Mouse (Mus musculus): ENCODE measurements around the gene Mettl23. TPM values are rescaled to one million over a fixed set of nuclear protein-coding genes. Genes with fewer than 3 reads are reported as not detected.
"Not testable (repeated sequence)": the region's sequence is repeated elsewhere in the genome, so short reads cannot be mapped to it uniquely, and the experiment has no call there.

Gene Mettl23
- polyA plus RNA-seq, 1 experiment = 34.0 TPM

DNA sequence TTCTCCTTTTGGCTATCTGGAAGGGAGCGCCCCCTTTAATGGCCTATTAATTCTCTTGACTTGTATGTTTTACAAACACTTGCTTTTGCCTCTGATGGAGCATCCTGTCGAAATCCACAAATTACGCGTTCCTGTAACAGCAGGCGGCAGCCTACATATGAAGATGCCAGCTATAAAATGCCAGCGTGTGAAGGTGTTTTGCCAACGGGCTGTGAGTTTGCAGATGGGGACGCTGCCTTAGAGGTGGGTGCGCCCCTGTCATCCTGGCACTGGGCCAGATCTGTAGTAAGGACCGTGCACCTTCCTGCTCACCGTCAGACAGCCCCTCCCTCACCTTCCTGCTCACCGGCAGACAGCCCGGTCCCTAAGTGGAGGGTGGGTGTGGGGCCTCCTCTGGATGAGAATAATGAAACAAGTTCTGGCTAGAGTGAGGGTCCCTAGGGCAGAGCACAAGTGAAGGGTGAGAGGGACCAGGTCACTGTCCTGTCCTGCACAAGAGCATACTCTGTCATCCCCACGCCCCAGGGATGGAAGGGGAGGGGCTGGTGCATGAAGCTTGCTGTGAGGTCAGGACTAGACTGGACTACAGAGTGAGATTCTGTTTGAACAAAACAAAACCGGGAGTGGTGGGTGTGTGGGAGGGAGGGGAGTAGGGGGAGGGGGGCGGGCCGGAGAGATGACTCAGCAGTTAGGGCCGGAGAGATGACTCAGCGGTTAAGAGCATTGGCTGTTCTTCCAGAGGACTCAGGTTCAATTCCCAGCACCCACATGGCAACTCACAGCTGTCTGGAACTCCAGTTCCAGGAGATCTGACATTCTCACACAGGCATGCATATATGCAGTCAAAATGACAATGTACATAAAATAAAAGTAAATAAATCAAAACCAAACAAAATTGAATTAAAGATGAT is 50.7 kb downstream of the Mettl23 start:
- peaks cover 40% of the 10 kb centered on the region for H3K27me3 ChIP-seq (ENCODE audit: control insufficient read depth, insufficient read depth, insufficient read length)
- H3K36me3 ChIP-seq (ENCODE audit: control insufficient read depth, insufficient read depth) = no peaks in the 10 kb centered on the region
- no peak for TF ChIP-seq MYOG (IDR thresholded peaks at IDR 0.05; ENCODE audit: control insufficient read depth in 1 of 3, insufficient read depth in 1 of 3, insufficient read length in 2 of 3, low read depth in 2 of 3)
- no peak for TF ChIP-seq POLR2AphosphoS2 (IDR thresholded peaks at IDR 0.05; ENCODE audit: insufficient read length, low read depth)
- TF ChIP-seq TCF12 (IDR thresholded peaks at IDR 0.05; ENCODE audit: insufficient read depth, poor library complexity, severe bottlenecking) = no peak
- TF ChIP-seq TCF3 (IDR thresholded peaks at IDR 0.05; ENCODE audit: insufficient read length, low read depth) = no peak
- no peak for TF ChIP-seq MYOD1 (IDR thresholded peaks at IDR 0.05; ENCODE audit: control insufficient read depth in 1 of 3, insufficient read length in 2 of 3, low read depth in 2 of 3)
- no peak for TF ChIP-seq REST (IDR thresholded peaks at IDR 0.05; ENCODE audit: insufficient read depth, insufficient read length)
- TF ChIP-seq MAX (IDR thresholded peaks at IDR 0.05; ENCODE audit: low read depth) = no peak
- no peak for TF ChIP-seq SRF (IDR thresholded peaks at IDR 0.05; ENCODE audit: control insufficient read depth, insufficient read length, low read depth)
- no peak for TF ChIP-seq E2F4 (IDR thresholded peaks at IDR 0.05; ENCODE audit: insufficient read depth)
- TF ChIP-seq CEBPB (IDR thresholded peaks at IDR 0.05; ENCODE audit: insufficient read depth, poor library complexity, severe bottlenecking) = no peak
- TF ChIP-seq USF1 (IDR thresholded peaks at IDR 0.05; ENCODE audit: low read depth) = no peak
- no peak for TF ChIP-seq POLR2A (IDR thresholded peaks at IDR 0.05; ENCODE audit: insufficient read length, low read depth)
- H3ac ChIP-seq (ENCODE audit: control insufficient read depth, insufficient read length) = no peak overlapping the region
- no peaks in the 10 kb centered on the region for H3K79me2 ChIP-seq (ENCODE audit: control insufficient read depth, insufficient read depth)
- no peak overlapping the region for H3K4me3 ChIP-seq
- H3K4me2 ChIP-seq (ENCODE audit: low read depth) = no peak overlapping the region

DNA sequence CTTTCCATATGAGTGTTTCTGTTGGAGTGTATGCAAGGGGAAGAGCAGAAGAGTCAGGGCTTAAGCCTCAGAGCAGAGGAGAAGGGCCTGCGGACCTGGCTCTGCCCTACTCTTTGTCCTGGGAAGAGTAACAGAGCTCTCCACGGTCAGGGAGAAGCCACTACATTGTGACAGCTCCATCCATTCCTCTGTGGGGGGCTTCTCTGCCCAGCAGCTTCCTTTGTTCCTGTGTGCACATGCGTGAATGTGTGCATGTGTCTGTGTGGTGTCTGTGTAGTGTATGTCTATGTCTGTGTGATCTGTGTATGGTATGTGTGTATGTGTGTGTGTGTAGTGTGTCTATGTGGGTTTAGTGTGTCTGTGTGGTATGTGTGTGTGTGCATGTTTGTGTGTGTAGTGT is 52.3 kb downstream of the Mettl23 start:
- H3ac ChIP-seq (ENCODE audit: control insufficient read depth, insufficient read length) = no peak overlapping the region
- H3K27me3 ChIP-seq (ENCODE audit: control insufficient read depth, insufficient read depth, insufficient read length) = peaks cover 31% of the 10 kb centered on the region
- no peaks in the 10 kb centered on the region for H3K36me3 ChIP-seq (ENCODE audit: control insufficient read depth, insufficient read depth)
- no peaks in the 10 kb centered on the region for H3K79me2 ChIP-seq (ENCODE audit: control insufficient read depth, insufficient read depth)
- TF ChIP-seq TCF3 (IDR thresholded peaks at IDR 0.05; ENCODE audit: insufficient read length, low read depth) (no peak), E2F4 (IDR thresholded peaks at IDR 0.05; ENCODE audit: insufficient read depth) (no peak), USF1 (IDR thresholded peaks at IDR 0.05; ENCODE audit: low read depth) (no peak), MAX (IDR thresholded peaks at IDR 0.05; ENCODE audit: low read depth) (no peak), TCF12 (IDR thresholded peaks at IDR 0.05; ENCODE audit: insufficient read depth, poor library complexity, severe bottlenecking) (no peak), REST (IDR thresholded peaks at IDR 0.05; ENCODE audit: insufficient read depth, insufficient read length) (no peak), CEBPB (IDR thresholded peaks at IDR 0.05; ENCODE audit: insufficient read depth, poor library complexity, severe bottlenecking) (no peak)
- no peak overlapping the region for H3K4me2 ChIP-seq (ENCODE audit: low read depth)
- H3K4me3 ChIP-seq = no peak overlapping the region

DNA sequence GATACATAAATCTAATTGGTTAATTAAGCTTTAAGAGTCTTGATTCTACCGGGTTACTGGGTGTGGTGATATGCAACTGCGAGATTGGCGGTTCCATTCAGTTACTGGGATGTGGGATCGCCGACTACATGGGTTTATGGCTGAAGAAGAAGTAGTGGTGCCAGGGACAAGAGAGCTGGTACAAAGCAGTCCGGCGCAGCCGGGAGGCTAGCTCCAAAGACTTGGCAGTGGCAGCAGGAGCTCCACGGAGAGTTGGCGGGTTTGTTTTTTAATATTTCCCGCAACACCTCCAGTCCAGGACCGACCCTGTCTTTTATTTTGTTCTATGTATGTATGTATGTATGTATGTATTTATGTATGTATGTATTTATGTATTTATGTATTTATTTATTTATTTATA is 56.2 kb downstream of the Mettl23 start:
- Histone ChIP-seq H3K36me3 (ENCODE audit: control insufficient read depth, insufficient read depth) (no peaks in the 10 kb centered on the region), H3K79me2 (ENCODE audit: control insufficient read depth, insufficient read depth) (no peaks in the 10 kb centered on the region), H3ac (ENCODE audit: control insufficient read depth, insufficient read length) (no peak overlapping the region), H3K4me3 (no peak overlapping the region), H3K4me2 (ENCODE audit: low read depth) (no peak overlapping the region), H3K27me3 (ENCODE audit: control insufficient read depth, insufficient read depth, insufficient read length) (peaks cover 57% of the 10 kb centered on the region)
- TF ChIP-seq MAX (IDR thresholded peaks at IDR 0.05; ENCODE audit: low read depth) (no peak), TCF3 (IDR thresholded peaks at IDR 0.05; ENCODE audit: insufficient read length, low read depth) (no peak), E2F4 (IDR thresholded peaks at IDR 0.05; ENCODE audit: insufficient read depth) (no peak)

DNA sequence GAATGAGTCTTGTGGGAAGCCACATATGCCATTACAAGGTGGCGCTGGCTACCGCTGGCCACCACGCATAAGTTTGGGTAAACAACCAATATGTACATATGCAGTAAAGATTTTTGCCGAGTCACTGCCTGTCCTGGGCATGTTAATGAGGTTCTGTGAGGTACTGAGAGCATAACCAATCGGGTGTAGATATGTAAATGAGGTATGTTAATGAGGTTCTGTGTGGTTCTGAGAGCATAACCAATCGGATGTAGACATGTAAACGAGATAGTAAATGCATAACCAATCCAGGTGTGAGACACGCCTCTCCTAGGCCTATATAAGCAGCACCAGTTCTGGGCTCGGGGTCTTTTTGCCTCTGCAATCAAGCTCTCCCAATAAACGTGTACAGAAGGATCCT is 59.5 kb downstream of the Mettl23 start:
- not testable (repeated sequence) for H3ac ChIP-seq (ENCODE audit: control insufficient read depth, insufficient read length); H3K36me3 ChIP-seq (ENCODE audit: control insufficient read depth, insufficient read depth); H3K4me3 ChIP-seq; H3K79me2 ChIP-seq (ENCODE audit: control insufficient read depth, insufficient read depth); H3K4me2 ChIP-seq (ENCODE audit: low read depth)
- H3K27me3 ChIP-seq (ENCODE audit: control insufficient read depth, insufficient read depth, insufficient read length) = peaks cover 75% of the 10 kb centered on the region

Other genes starting within 250 kb of the Mettl23 start
- gene Rhbdf2, start 216.3 kb upstream of the Mettl23 start, polyA plus RNA-seq (2012; fragmentation: generic; extraction: Trizol) = 16.2 TPM
- 0.74 TPM for gene Prcd, start 189.7 kb upstream of the Mettl23 start, polyA plus RNA-seq (2012; fragmentation: generic; extraction: Trizol)
- 0.47 TPM for gene Cygb, start 189.0 kb upstream of the Mettl23 start, polyA plus RNA-seq (2012; fragmentation: generic; extraction: Trizol)
- gene St6galnac1, start 67.8 kb upstream of the Mettl23 start, polyA plus RNA-seq (2012; fragmentation: generic; extraction: Trizol) = not detected
- gene Mxra7, start 15.2 kb upstream of the Mettl23 start, polyA plus RNA-seq (2012; fragmentation: generic; extraction: Trizol) = 126 TPM
- 55.1 TPM for gene Jmjd6, start 171 bp downstream of the Mettl23 start, polyA plus RNA-seq (2012; fragmentation: generic; extraction: Trizol)
- gene Mfsd11, start 9.2 kb downstream of the Mettl23 start, polyA plus RNA-seq (2012; fragmentation: generic; extraction: Trizol) = 40.0 TPM
- gene Srsf2, start 9.8 kb downstream of the Mettl23 start, polyA plus RNA-seq (2012; fragmentation: generic; extraction: Trizol) = 145 TPM
- gene Mgat5b, start 75.6 kb downstream of the Mettl23 start, polyA plus RNA-seq (2012; fragmentation: generic; extraction: Trizol) = not detected

Measured in myocyte (in vitro differentiated cells).